Mouse (Mus musculus): ENCODE data around the gene Cyp2t4.

The Cyp2t4 gene

GRCm38 (mm10) chr7:27180837-27181695 is 27.6 kb downstream of the Cyp2t4 start, which contains the start of the genes Gm21983 and Mia:
Gene Gm21983, minus strand, starts transcription at chr7:27181086.
Gene Mia, minus strand, starts transcription at chr7:27181157.
- DNase-seq (ENCODE audit: extremely low spot score, low read depth, low spot score), result no peak

GRCm38 (mm10) chr7:27182498-27182897 is 29.0 kb downstream of the Cyp2t4 start:
- DNase-seq (ENCODE audit: extremely low spot score, low read depth, low spot score), result no peak

- no peak for DNase-seq (ENCODE audit: extremely low spot score, low read depth, low spot score)
Observed at GRCm38 (mm10) chr7:27184964-27185363, 31.4 kb downstream of the Cyp2t4 start.

GRCm38 (mm10) chr7:27185986-27186385 is 32.5 kb downstream of the Cyp2t4 start:
- DNase-seq (ENCODE audit: extremely low spot score, low read depth, low spot score), result no peak

GRCm38 (mm10) chr7:27189271-27189931 is 35.9 kb downstream of the Cyp2t4 start:
- no peak for DNase-seq (ENCODE audit: extremely low spot score, low read depth, low spot score)

GRCm38 (mm10) chr7:27192434-27192833 is 38.9 kb downstream of the Cyp2t4 start:
- DNase-seq (ENCODE audit: extremely low spot score, low read depth, low spot score), result no peak

GRCm38 (mm10) chr7:27193731-27194130 is 40.2 kb downstream of the Cyp2t4 start:
- no peak for DNase-seq (ENCODE audit: extremely low spot score, low read depth, low spot score)

GRCm38 (mm10) chr7:27195681-27196611 is 42.4 kb downstream of the Cyp2t4 start, which contains the start of the genes BC024978 and Snrpa:
Gene BC024978, plus strand, starts transcription at chr7:27195781.
Gene Snrpa, minus strand, starts transcription at chr7:27196271.
- DNase-seq (ENCODE audit: extremely low spot score, low read depth, low spot score), result peak; percentile 97

GRCm38 (mm10) chr7:27197136-27197535 is 43.6 kb downstream of the Cyp2t4 start:
- DNase-seq (ENCODE audit: extremely low spot score, low read depth, low spot score), result no peak

- DNase-seq (ENCODE audit: extremely low spot score, low read depth, low spot score), result no peak
Observed at GRCm38 (mm10) chr7:27197634-27198033, 44.1 kb downstream of the Cyp2t4 start.

GRCm38 (mm10) chr7:27198355-27198754 is 44.8 kb downstream of the Cyp2t4 start:
- DNase-seq (ENCODE audit: extremely low spot score, low read depth, low spot score), result no peak

GRCm38 (mm10) chr7:27198779-27199178 is 45.3 kb downstream of the Cyp2t4 start:
- DNase-seq (ENCODE audit: extremely low spot score, low read depth, low spot score), result no peak

- DNase-seq (ENCODE audit: extremely low spot score, low read depth, low spot score), result no peak
Observed at GRCm38 (mm10) chr7:27203730-27204449, 50.4 kb downstream of the Cyp2t4 start.

Measured in hindlimb bud, embryonic 11.5 days (tissue).